Mouse (Mus musculus) stomach, postnatal 0 days (tissue): ENCODE data around the gene Ugt2b1. TPM values are rescaled to one million over a fixed set of nuclear protein-coding genes. Genes with fewer than 3 reads are reported as not detected.
"Not testable (repeated sequence)": the region's sequence is repeated elsewhere in the genome, so short reads cannot be mapped to it uniquely, and the experiment has no call there.

ENCODE experiments used
- ATAC-seq: fragments of 200-750 bp; cut with Nextera tagmentation; 2 replicates; pipeline ENCODE4 v1.8.0; 2017; ENCODE audit not compliant: low FRiP score, low TSS enrichment
- DNase-seq: peaks from one replicate; pipeline ENCODE4 v3.0.0-alpha.2; 2016; ENCODE audit warnings: low spot score
- H3K27ac ChIP-seq: fragments of 300-500 bp; sonication (generic); replicated peaks from 2 replicates; pipeline ENCODE4 v1.5.1; 2014; ENCODE audit warnings: mild to moderate bottlenecking, control low read depth
- H3K27me3 ChIP-seq: fragments of 300-500 bp; sonication (generic); 2 replicates; pipeline ENCODE4 v1.6.1; 2014; ENCODE audit warnings: low read length; ENCODE audit not compliant: control insufficient read depth, insufficient read depth
- H3K36me3 ChIP-seq: fragments of 300-500 bp; sonication (generic); 2 replicates; pipeline ENCODE4 v1.6.1; 2014; ENCODE audit warnings: low read length, mixed read lengths; ENCODE audit not compliant: control insufficient read depth, insufficient read depth
- H3K4me1 ChIP-seq: fragments of 300-500 bp; sonication (generic); replicated peaks from 2 replicates; pipeline ENCODE4 v1.6.1; 2014; ENCODE audit warnings: antibody characterized with exemption; ENCODE audit not compliant: control insufficient read depth, insufficient read depth
- H3K4me2 ChIP-seq: fragments of 300-500 bp; sonication (generic); replicated peaks from 2 replicates; pipeline ENCODE4 v1.6.1; 2014; ENCODE audit warnings: low read depth, mild to moderate bottlenecking, control low read depth, moderate library complexity
- H3K4me3 ChIP-seq: fragments of 300-500 bp; sonication (generic); 2 replicates; pipeline ENCODE4 v1.5.1; 2014; ENCODE audit warnings: low read depth, low read length, control low read depth
- H3K9ac ChIP-seq: fragments of 300-500 bp; sonication (generic); 2 replicates; pipeline ENCODE4 v1.6.1; 2014; ENCODE audit warnings: mild to moderate bottlenecking, low read length, control low read depth, mixed read lengths
- H3K9me3 ChIP-seq: fragments of 300-500 bp; sonication (generic); 2 replicates; pipeline ENCODE4 v1.6.1; 2016; ENCODE audit warnings: low read length; ENCODE audit not compliant: control insufficient read depth
- CTCF ChIP-seq: IDR thresholded peaks from 2 replicates; pipeline ENCODE4 v1.5.1; 2016; ENCODE audit warnings: antibody characterized with exemption, low read depth, mild to moderate bottlenecking, moderate library complexity
- EP300 ChIP-seq: optimal IDR thresholded peaks from 2 replicates; pipeline ENCODE3; 2016; ENCODE audit warnings: antibody characterized with exemption
- WGBS: fragments of 180-500 bp; shearing (Covaris S2); extraction: QIAGEN DNeasy Blood & Tissue Kit; methylation state at CpG from one replicate; pipeline ENCODE4 v1.1.7; 2014; 5-methylcytosine and 5-hydroxymethylcytosine counted together
- polyA plus RNA-seq: library from polyadenylated mRNA; unstranded; fragments of >200 nt; fragmentation: Nextera tagmentation; extraction: Ambion mirVana; gene quantifications from 2 replicates; pipeline ENCODE4 v1.2.1, GENCODE M21; 2015

The Ugt2b1 gene
- not detected in 2 replicates for polyA plus RNA-seq

DNA sequence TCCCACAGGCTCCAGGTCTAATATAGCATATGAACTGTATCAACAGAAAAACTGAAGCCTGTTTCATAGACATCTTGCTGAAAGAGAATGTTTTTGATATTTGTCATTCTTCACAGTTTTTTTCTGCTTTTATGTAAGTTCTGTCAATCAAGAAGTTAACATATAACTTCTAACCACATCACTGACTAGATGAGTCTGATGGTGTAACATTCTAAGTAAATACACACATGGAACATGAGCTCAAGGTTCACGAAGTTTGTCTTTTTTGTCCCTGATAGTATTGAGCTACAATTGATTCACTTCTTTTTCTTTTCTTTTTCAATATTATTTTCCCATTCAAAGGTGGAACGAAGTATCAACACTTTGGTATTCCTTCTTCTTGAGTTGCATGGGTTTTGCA lies at the start of gene Ugt2b1:
TSS of gene Ugt2b1 (minus strand) at position 105 of the 400 bp plus-strand sequence.
- ATAC-seq (no peak), DNase-seq (no peak)
- Histone ChIP-seq H3K4me2 (no peak within 1 kb of the TSS), H3K27ac (no peak within 1 kb of the TSS), H3K4me1 (no peaks in the 10 kb centered on the region), H3K4me3 (no peak within 1 kb of the TSS), H3K9me3 (no peaks in the 10 kb centered on the region), H3K36me3 (no peaks in the 10 kb centered on the region), H3K27me3 (no peaks in the 10 kb centered on the region), H3K9ac (no peak within 1 kb of the TSS)
- WGBS, result 66% methylated on average over 2 of the region's 2 CpGs
- TF ChIP-seq CTCF (no peak), EP300 (no peak)

DNA sequence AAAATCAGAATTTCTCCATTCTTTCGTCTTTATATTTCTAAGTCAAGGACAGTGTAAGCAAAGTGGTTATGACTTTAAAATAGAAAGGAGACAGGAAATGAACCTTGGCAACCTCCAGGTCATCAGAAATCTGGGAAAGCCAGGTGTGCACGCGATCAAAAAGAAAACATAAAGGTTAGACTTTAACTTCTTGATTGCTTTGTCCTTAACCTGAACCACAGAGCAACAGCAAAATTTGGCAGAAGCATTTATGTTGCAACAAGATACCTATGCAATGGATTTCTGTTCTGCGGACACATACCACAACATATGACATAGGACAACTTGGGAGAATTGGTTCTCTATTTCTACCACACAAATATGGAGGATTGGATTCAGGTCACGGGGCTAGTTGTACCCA lies 40.9 kb upstream of the Ugt2b1 start:
- H3K4me1 ChIP-seq, H3K36me3 ChIP-seq, H3K4me3 ChIP-seq, H3K27me3 ChIP-seq, H3K9me3 ChIP-seq, DNase-seq, H3K9ac ChIP-seq, H3K27ac ChIP-seq, H3K4me2 ChIP-seq, ATAC-seq: not testable (repeated sequence)
- 86% methylated on average over 5 of the region's 5 CpGs for WGBS

DNA sequence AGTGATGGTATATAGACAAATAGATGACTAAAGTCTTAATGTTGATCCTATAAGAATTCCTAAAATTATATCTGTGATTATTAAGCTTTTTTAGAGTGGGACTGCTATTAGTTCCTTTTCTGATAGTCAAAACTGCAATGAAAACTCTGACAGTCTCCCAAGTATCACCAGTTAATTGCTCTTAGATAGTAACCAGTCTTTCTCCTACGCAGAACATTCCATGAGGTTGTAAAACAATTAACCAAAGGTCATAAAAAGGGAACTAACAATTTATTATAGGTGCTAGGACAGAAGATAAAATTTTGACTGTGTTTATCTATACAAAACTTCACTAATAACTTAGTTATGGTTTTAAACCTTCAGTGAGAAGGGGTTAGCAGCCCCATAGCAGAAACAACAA lies 36.5 kb upstream of the Ugt2b1 start:
- not testable (repeated sequence) for DNase-seq, H3K27me3 ChIP-seq, H3K9ac ChIP-seq, ATAC-seq, H3K4me3 ChIP-seq, H3K27ac ChIP-seq, H3K9me3 ChIP-seq, H3K4me2 ChIP-seq, H3K36me3 ChIP-seq, H3K4me1 ChIP-seq
- 47% methylated on average over 1 of the region's 1 CpGs for WGBS

DNA sequence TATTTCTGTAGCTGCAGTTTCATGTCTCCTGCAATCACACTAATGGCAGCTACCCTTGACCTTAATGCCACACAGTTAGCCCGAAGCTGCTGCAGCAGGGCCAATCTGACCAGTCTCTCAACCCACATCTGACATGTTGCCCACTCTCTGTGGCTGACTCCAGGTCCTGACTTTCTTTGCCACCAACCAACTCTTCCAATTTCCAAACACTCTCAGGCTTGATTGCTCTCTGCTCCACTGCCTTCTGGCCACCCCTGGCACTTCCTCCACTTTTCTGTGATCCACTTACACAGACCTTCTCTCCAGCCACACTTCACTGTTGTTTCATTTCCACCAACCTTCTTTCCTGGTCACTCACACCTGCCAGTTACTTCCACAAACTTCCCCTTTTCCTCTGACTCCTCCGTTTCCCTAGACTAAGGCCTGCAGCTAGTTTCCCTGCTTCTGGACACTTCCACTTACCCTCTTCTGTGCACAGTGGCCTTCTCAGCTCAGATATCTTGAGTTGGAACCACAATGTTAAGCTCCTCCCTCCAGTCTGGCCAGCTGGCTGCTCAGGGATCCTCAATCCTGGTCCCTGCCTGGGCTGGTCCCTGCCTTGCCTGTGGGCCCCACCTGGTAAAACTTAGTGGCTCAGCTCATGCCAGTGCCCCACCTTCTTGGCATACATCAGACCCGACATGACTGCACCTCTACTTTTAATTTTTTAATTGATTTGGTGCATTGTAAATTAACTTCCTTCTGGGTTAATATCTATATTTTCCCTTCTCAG lies 35.4 kb upstream of the Ugt2b1 start:
- ATAC-seq, result peak; percentile 73
- no peaks in the 10 kb centered on the region for H3K9me3 ChIP-seq
- no peak overlapping the region for H3K4me3 ChIP-seq
- H3K4me2 ChIP-seq, result no peak overlapping the region
- no peak for TF ChIP-seq CTCF
- H3K27ac ChIP-seq, result peak overlapping the region; percentile 45; the same call in 1 of the 2 replicates
- 52% methylated on average over 3 of the region's 3 CpGs for WGBS
- H3K36me3 ChIP-seq, result no peaks in the 10 kb centered on the region
- no peaks in the 10 kb centered on the region for H3K4me1 ChIP-seq
- no peak overlapping the region for H3K9ac ChIP-seq
- no peaks in the 10 kb centered on the region for H3K27me3 ChIP-seq
- peak; percentile 36 for DNase-seq

DNA sequence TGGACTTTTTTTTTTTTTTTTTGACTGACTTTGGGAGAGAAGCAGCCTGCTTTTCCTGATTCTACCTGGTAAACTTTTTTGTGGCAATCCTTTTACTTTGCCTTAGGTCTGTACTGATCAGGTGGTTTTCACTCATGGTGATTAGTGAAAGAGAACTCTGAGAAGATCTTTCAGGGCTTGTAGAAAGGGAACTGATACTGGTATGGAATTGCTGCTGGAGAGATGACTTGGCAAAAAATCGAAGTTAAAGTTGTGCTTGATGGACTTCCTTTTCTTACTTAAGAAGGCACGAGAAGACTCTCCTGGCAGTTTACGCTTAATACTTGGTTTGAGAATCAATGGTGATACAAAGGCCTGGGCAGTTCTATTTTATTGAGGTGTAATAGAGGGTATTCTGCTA lies 34.2 kb upstream of the Ugt2b1 start:
- Histone ChIP-seq H3K27ac (no peak overlapping the region), H3K9ac (no peak overlapping the region), H3K36me3 (no peaks in the 10 kb centered on the region), H3K4me3 (no peak overlapping the region), H3K9me3 (no peaks in the 10 kb centered on the region), H3K27me3 (no peaks in the 10 kb centered on the region), H3K4me1 (no peaks in the 10 kb centered on the region), H3K4me2 (no peak overlapping the region)
- 60% methylated on average over 3 of the region's 3 CpGs for WGBS
- ATAC-seq (no peak), DNase-seq (no peak)
- TF ChIP-seq CTCF (no peak), EP300 (no peak)

DNA sequence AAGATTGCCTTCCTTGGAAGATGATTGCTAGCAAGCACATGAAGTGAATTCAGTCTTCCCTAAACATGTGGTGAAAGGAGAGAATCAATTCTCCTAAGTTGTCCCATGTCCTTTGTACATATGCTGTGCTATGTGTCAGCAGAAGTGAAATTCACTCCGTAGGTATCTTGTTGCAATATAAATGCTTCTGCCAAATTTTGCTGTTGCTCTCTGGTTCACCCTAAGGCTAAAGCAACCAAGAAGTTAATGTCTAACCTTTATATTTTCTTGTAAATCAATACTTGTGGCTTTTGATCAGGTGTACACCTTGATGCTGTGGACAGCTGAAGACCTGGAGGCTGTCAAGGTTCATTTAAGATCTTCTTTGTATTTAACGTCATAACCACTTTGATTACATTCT lies 15.8 kb upstream of the Ugt2b1 start:
- 77% methylated on average over 2 of the region's 2 CpGs for WGBS
- H3K27me3 ChIP-seq, result no peaks in the 10 kb centered on the region
- H3K4me1 ChIP-seq, result no peaks in the 10 kb centered on the region
- no peak overlapping the region for H3K4me2 ChIP-seq
- no peak overlapping the region for H3K4me3 ChIP-seq
- H3K9me3 ChIP-seq, result no peaks in the 10 kb centered on the region
- H3K27ac ChIP-seq, result no peak overlapping the region
- no peaks in the 10 kb centered on the region for H3K36me3 ChIP-seq
- ATAC-seq (no peak), DNase-seq (no peak)
- H3K9ac ChIP-seq, result no peak overlapping the region
- TF ChIP-seq CTCF (no peak), EP300 (no peak)
